Mouse (Mus musculus): ENCODE data around the gene Ifi211. TPM values are rescaled to one million over a fixed set of nuclear protein-coding genes. Genes with fewer than 3 reads are reported as not detected.
"Not testable (repeated sequence)": the region's sequence is repeated elsewhere in the genome, so short reads cannot be mapped to it uniquely, and the experiment has no call there.

Ifi211 gene
- polyA plus RNA-seq, 1 experiment from 2014 or later, result 1.2 TPM

GRCm38 (mm10) chr1:173914559-173914958 is 1.7 kb upstream of the Ifi211 start:
- no peaks in the 10 kb centered on the region for H3K4me1 ChIP-seq
- H3K36me3 ChIP-seq, result no peaks in the 10 kb centered on the region
- H3K9me3 ChIP-seq, result no peaks in the 10 kb centered on the region
- no peak overlapping the region for H3K4me2 ChIP-seq
- no peaks in the 10 kb centered on the region for H3K27me3 ChIP-seq (replicated peaks)
- H3K27ac ChIP-seq, result no peak overlapping the region
- no peak overlapping the region for H3K4me3 ChIP-seq (replicated peaks)
- no peak overlapping the region for H3K9ac ChIP-seq
- WGBS, result 79% methylated on average over 2 of the region's 2 CpGs
- no peak for ATAC-seq (ENCODE audit: insufficient read depth, low FRiP score, low read depth)

- not testable (repeated sequence) for ATAC-seq (ENCODE audit: insufficient read depth, low FRiP score, low read depth); H3K4me1 ChIP-seq
Observed at GRCm38 (mm10) chr1:173913256-173913791, 478 bp upstream of the Ifi211 start.

GRCm38 (mm10) chr1:173911808-173912464 is 910 bp downstream of the Ifi211 start:
- H3K36me3 ChIP-seq, result no peaks in the 10 kb centered on the region
- H3K4me3 ChIP-seq (replicated peaks), result no peak overlapping the region
- H3K27ac ChIP-seq, result no peak overlapping the region
- no peak overlapping the region for H3K9ac ChIP-seq
- no peaks in the 10 kb centered on the region for H3K9me3 ChIP-seq
- ATAC-seq (ENCODE audit: insufficient read depth, low FRiP score, low read depth), result no peak
- no peaks in the 10 kb centered on the region for H3K27me3 ChIP-seq (replicated peaks)
- 86% methylated on average over 2 of the region's 2 CpGs for WGBS
- H3K4me2 ChIP-seq, result no peak overlapping the region
- no peaks in the 10 kb centered on the region for H3K4me1 ChIP-seq

More at GRCm38 (mm10) chr1:173913256-173913791, 478 bp upstream of the Ifi211 start:
- not testable (repeated sequence) for H3K27ac ChIP-seq; H3K9ac ChIP-seq; H3K9me3 ChIP-seq; H3K36me3 ChIP-seq; H3K27me3 ChIP-seq (replicated peaks); H3K4me2 ChIP-seq; H3K4me3 ChIP-seq (replicated peaks)

GRCm38 (mm10) chr1:173908390-173908789 is 4.5 kb downstream of the Ifi211 start:
- H3K27ac ChIP-seq; H3K9me3 ChIP-seq; H3K4me3 ChIP-seq (replicated peaks); H3K4me2 ChIP-seq; H3K36me3 ChIP-seq; H3K27me3 ChIP-seq (replicated peaks); H3K4me1 ChIP-seq; ATAC-seq (ENCODE audit: insufficient read depth, low FRiP score, low read depth); H3K9ac ChIP-seq: not testable (repeated sequence)

- 90% methylated on average over 4 of the region's 4 CpGs for WGBS
- H3K4me2 ChIP-seq; H3K4me1 ChIP-seq; H3K4me3 ChIP-seq (replicated peaks); H3K9me3 ChIP-seq; H3K36me3 ChIP-seq; H3K9ac ChIP-seq; H3K27ac ChIP-seq; H3K27me3 ChIP-seq (replicated peaks); ATAC-seq (ENCODE audit: insufficient read depth, low FRiP score, low read depth): not testable (repeated sequence)
Observed at GRCm38 (mm10) chr1:173905885-173906284, 7.0 kb downstream of the Ifi211 start.

- not testable (repeated sequence) for ATAC-seq (ENCODE audit: insufficient read depth, low FRiP score, low read depth); H3K27me3 ChIP-seq (replicated peaks); H3K4me1 ChIP-seq; H3K4me3 ChIP-seq (replicated peaks); H3K9me3 ChIP-seq; H3K4me2 ChIP-seq; H3K27ac ChIP-seq; H3K36me3 ChIP-seq; H3K9ac ChIP-seq
Observed at GRCm38 (mm10) chr1:173889741-173890140, 23.1 kb downstream of the Ifi211 start.

GRCm38 (mm10) chr1:173887026-173887787 is 25.6 kb downstream of the Ifi211 start:
- H3K9ac ChIP-seq; H3K4me1 ChIP-seq; H3K27ac ChIP-seq; H3K36me3 ChIP-seq; H3K4me2 ChIP-seq; H3K27me3 ChIP-seq (replicated peaks); H3K9me3 ChIP-seq; H3K4me3 ChIP-seq (replicated peaks); ATAC-seq (ENCODE audit: insufficient read depth, low FRiP score, low read depth): not testable (repeated sequence)
- 75% methylated on average over 1 of the region's 2 CpGs for WGBS

- H3K9me3 ChIP-seq; H3K27me3 ChIP-seq (replicated peaks); H3K27ac ChIP-seq; H3K36me3 ChIP-seq; H3K4me1 ChIP-seq; H3K4me2 ChIP-seq; ATAC-seq (ENCODE audit: insufficient read depth, low FRiP score, low read depth); H3K9ac ChIP-seq; H3K4me3 ChIP-seq (replicated peaks): not testable (repeated sequence)
- WGBS, result 58% methylated on average over 3 of the region's 3 CpGs
Observed at GRCm38 (mm10) chr1:173880004-173880666, 32.7 kb downstream of the Ifi211 start.

- not testable (repeated sequence) for H3K9me3 ChIP-seq; H3K27me3 ChIP-seq (replicated peaks); ATAC-seq (ENCODE audit: insufficient read depth, low FRiP score, low read depth); H3K4me1 ChIP-seq; H3K4me3 ChIP-seq (replicated peaks); H3K27ac ChIP-seq; H3K4me2 ChIP-seq; H3K9ac ChIP-seq; H3K36me3 ChIP-seq
- WGBS, result 62% methylated on average over 5 of the region's 5 CpGs
Observed at GRCm38 (mm10) chr1:173879225-173879987, 33.4 kb downstream of the Ifi211 start.

- H3K27ac ChIP-seq; H3K4me1 ChIP-seq; H3K9me3 ChIP-seq; H3K4me3 ChIP-seq (replicated peaks); H3K9ac ChIP-seq; H3K27me3 ChIP-seq (replicated peaks); H3K36me3 ChIP-seq; H3K4me2 ChIP-seq; ATAC-seq (ENCODE audit: insufficient read depth, low FRiP score, low read depth): not testable (repeated sequence)
- 86% methylated on average over 6 of the region's 6 CpGs for WGBS
Observed at GRCm38 (mm10) chr1:173878264-173878663, 34.6 kb downstream of the Ifi211 start.

GRCm38 (mm10) chr1:173877125-173877524 is 35.7 kb downstream of the Ifi211 start:
- H3K4me2 ChIP-seq; H3K4me3 ChIP-seq (replicated peaks); H3K9me3 ChIP-seq; ATAC-seq (ENCODE audit: insufficient read depth, low FRiP score, low read depth); H3K27me3 ChIP-seq (replicated peaks); H3K27ac ChIP-seq; H3K4me1 ChIP-seq; H3K9ac ChIP-seq; H3K36me3 ChIP-seq: not testable (repeated sequence)
- WGBS, result 82% methylated on average over 1 of the region's 1 CpGs

- H3K4me2 ChIP-seq; H3K4me1 ChIP-seq; H3K27ac ChIP-seq; ATAC-seq (ENCODE audit: insufficient read depth, low FRiP score, low read depth); H3K9ac ChIP-seq; H3K36me3 ChIP-seq; H3K4me3 ChIP-seq (replicated peaks); H3K9me3 ChIP-seq; H3K27me3 ChIP-seq (replicated peaks): not testable (repeated sequence)
- WGBS, result 78% methylated on average over 1 of the region's 1 CpGs
Observed at GRCm38 (mm10) chr1:173868586-173868985, 44.3 kb downstream of the Ifi211 start.
